ENCODE assay signal across 16 mouse cellular contexts in the genomic region with DNA sequence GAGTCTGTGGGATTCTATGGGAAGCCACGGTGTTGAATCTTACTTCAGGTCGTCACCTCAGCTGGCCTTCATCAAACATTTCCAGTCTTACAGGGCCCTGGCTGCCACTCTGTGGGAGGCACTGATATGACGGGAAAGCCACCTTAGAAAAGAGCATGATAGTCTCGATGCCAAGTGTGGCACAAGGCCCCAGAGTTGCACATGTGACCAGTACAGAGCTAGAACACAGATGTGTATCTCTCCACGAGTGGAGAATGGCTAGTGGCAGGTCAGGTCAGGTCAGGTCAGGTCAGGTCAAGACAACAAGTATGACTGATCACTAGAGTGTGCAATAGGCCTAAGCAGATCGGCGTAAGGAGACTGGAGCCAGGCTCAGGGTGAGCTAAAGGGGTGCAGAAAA.
"Had no signal": no experiment of that assay in that cellular context is flagged by ENCODE, and none has a peak within 500 bp of the region (broad histone marks: within the 10 kb centered on the region; RNA-seq: fewer than 3 reads in every experiment).

No protein-coding gene starts in this region.

- H3K9me3 ChIP-seq: limb, embryonic 15.5 days; midbrain, embryonic 10.5 days; neural tube, embryonic 15.5 days; stomach, embryonic 15.5 days had no signal

- ATAC-seq: intestine, embryonic 16.5 days had no signal

- H3K4me3 ChIP-seq: limb, embryonic 15.5 days; midbrain, embryonic 10.5 days; myocyte; neural tube, embryonic 15.5 days; stomach, embryonic 15.5 days had no signal

- H3K9ac ChIP-seq: limb, embryonic 15.5 days; liver, embryonic 14.5 days; neural tube, embryonic 15.5 days; stomach, embryonic 15.5 days had no signal

- DNase-seq: kidney, adult 8-10 months; layer of hippocampus, adult 9-11 months; layer of hippocampus, postnatal 36 days; lung, adult 18-20 months; lung, postnatal 36 days; midbrain, embryonic 14.5 days; thymus, adult 2 months; thymus, postnatal 25 days had no signal

- H3K4me1 ChIP-seq: limb, embryonic 15.5 days had no signal

- H3K27ac ChIP-seq: kidney, postnatal 0 days; limb, embryonic 15.5 days; liver, embryonic 14.5 days; midbrain, embryonic 10.5 days; neural tube, embryonic 15.5 days; stomach, embryonic 15.5 days had no signal

- H3K4me2 ChIP-seq: limb, embryonic 15.5 days; neural tube, embryonic 15.5 days; stomach, embryonic 15.5 days had no signal

- H3K27me3 ChIP-seq: limb, embryonic 15.5 days; neural tube, embryonic 15.5 days; stomach, embryonic 15.5 days had no signal
